Mouse (Mus musculus) lung, postnatal 36 days (tissue): ENCODE data around the gene Bcl11b.

ENCODE experiments used
- DNase-seq: peaks from one replicate; pipeline ENCODE4 v3.0.0; 2022; ENCODE audit warnings: mixed read lengths

Bcl11b gene

GRCm38 (mm10) chr12:107887621-107888020, 115.8 kb downstream of the Bcl11b start:
- DNase-seq: no peak

GRCm38 (mm10) chr12:107884330-107885065, 118.9 kb downstream of the Bcl11b start:
- no peak for DNase-seq

- no peak for DNase-seq
Observed at GRCm38 (mm10) chr12:107881726-107882125, 121.7 kb downstream of the Bcl11b start.

GRCm38 (mm10) chr12:107880748-107881147, 122.7 kb downstream of the Bcl11b start:
- DNase-seq: no peak

GRCm38 (mm10) chr12:107879114-107879777, 124.2 kb downstream of the Bcl11b start:
- DNase-seq: no peak

- no peak for DNase-seq
Observed at GRCm38 (mm10) chr12:107876237-107876636, 127.2 kb downstream of the Bcl11b start.

GRCm38 (mm10) chr12:107874467-107875142, 128.8 kb downstream of the Bcl11b start:
- DNase-seq: no peak

- no peak for DNase-seq
Observed at GRCm38 (mm10) chr12:107869526-107870050, 133.8 kb downstream of the Bcl11b start.

- DNase-seq: no peak
Observed at GRCm38 (mm10) chr12:107868291-107868690, 135.1 kb downstream of the Bcl11b start.
